Mouse (Mus musculus): ENCODE data around the gene Hsp90ab1.

- TF ChIP-seq CTCF (IDR thresholded peaks at IDR 0.05; ENCODE audit: low read depth, low read length) (no peak), EP300 (IDR thresholded peaks at IDR 0.05; ENCODE audit: insufficient read depth, low read depth, low read length) (no peak)
Measured at GRCm38 (mm10) chr17:45596631-45597396, 23.7 kb upstream of the Hsp90ab1 start.
